Mouse (Mus musculus): Measurements from ENCODE around the gene Nusap1.
"Not testable (repeated sequence)": the region's sequence is repeated elsewhere in the genome, so short reads cannot be mapped to it uniquely, and the experiment has no call there.

- not testable (repeated sequence) for TF ChIP-seq CTCF (IDR thresholded peaks at IDR 0.05; ENCODE audit: low read depth); EP300 (optimal IDR thresholded peaks at IDR 0.05)
These were observed 904 bp downstream of the Nusap1 start for GRCm38 (mm10) chr2:119619002-119619401.

Measured in stomach, postnatal 0 days (tissue).